ENCODE assay signal across 18 mouse cellular contexts in the genomic region with DNA sequence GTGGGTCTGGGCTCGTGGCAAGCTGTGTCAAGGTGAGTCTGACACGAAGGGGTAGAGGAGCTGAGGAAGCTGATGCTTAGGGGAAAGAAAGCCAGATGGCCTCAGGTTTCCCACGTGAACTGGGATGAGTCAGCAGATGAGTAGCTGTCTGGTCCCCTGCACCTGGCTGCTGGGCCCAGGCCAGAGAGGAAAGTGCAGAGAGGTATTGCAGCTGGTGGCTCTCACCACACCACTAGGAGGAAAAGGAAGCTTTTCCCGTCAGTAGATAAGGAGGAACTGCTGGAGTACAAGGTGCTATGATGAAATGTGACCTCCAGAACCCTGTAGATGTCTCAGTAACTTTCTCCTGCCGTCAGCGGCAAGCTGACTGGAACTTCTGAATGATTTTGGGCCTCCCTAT. TPM values are rescaled to one million over a fixed set of nuclear protein-coding genes. Genes with fewer than 3 reads are reported as not detected.
A peak's percentile ranks its signal among the peaks of the same experiment; 100 is the strongest.
DNase-seq lines count a peak whose midpoint lies in the region; ATAC-seq and TF ChIP-seq lines count a peak whose summit lies in the region.
"Had no signal": no experiment of that assay in that cellular context is flagged by ENCODE, and none has a peak within 500 bp of the region (broad histone marks: within the 10 kb centered on the region; RNA-seq: fewer than 3 reads in every experiment).

No protein-coding gene starts in this region.

- H3K4me1 ChIP-seq in liver, postnatal 0 days (ENCODE audit: insufficient read depth) = no peaks in the 10 kb centered on the region
- peaks cover 33% of the 10 kb centered on the region for H3K4me1 ChIP-seq in G1E (ENCODE audit: insufficient read depth, low read depth, low read length)
- H3K4me1 ChIP-seq: hindbrain, embryonic 12.5 days; kidney, embryonic 15.5 days; neural tube, embryonic 13.5 days had no signal

- DNase-seq in liver, postnatal 0 days = no peak
- no peak for DNase-seq in liver
- DNase-seq in G1E (ENCODE audit: low spot score) = no peak
- no peak for DNase-seq in yolk sac, embryonic 10.5 days (ENCODE audit: low spot score)
- DNase-seq in cerebellum, adult 9-11 months = no peak
- DNase-seq: adrenal gland, postnatal 25 days; gastrocnemius, adult 2 months; lung, postnatal 10 days had no signal

- H3K36me3 ChIP-seq in liver, postnatal 0 days (replicated peaks; ENCODE audit: insufficient read depth, low read length) = no peaks in the 10 kb centered on the region
- no peaks in the 10 kb centered on the region for H3K36me3 ChIP-seq in G1E (replicated peaks)
- H3K36me3 ChIP-seq: hindbrain, embryonic 12.5 days; kidney, embryonic 15.5 days; midbrain, embryonic 10.5 days; neural tube, embryonic 13.5 days had no signal

- H3K9me3 ChIP-seq in liver, postnatal 0 days (ENCODE audit: low read length) = no peaks in the 10 kb centered on the region
- no peaks in the 10 kb centered on the region for H3K9me3 ChIP-seq in G1E (replicated peaks)
- H3K9me3 ChIP-seq: hindbrain, embryonic 12.5 days; kidney, embryonic 15.5 days; midbrain, embryonic 10.5 days; neural tube, embryonic 13.5 days had no signal

- H3K27ac ChIP-seq in liver, postnatal 0 days (ENCODE audit: low read depth) = peak overlapping the region; percentile 34; the same call in 1 of the 2 replicates
- H3K27ac ChIP-seq: gastrocnemius, adult 2 months; hindbrain, embryonic 12.5 days; kidney, embryonic 15.5 days; liver, embryonic 14.5 days; midbrain, embryonic 10.5 days; neural tube, embryonic 13.5 days had no signal

- peak; percentile 41; the same call in 1 of the 2 replicates for ATAC-seq in liver, postnatal 0 days
- ATAC-seq in G1E (ENCODE audit: extremely low read depth, insufficient number of reproducible peaks, low FRiP score, poor library complexity, severe bottlenecking) = peak; percentile 34
- ATAC-seq in granulocyte monocyte progenitor cell, adult 5-6 weeks (replicated peaks; ENCODE audit: poor library complexity, severe bottlenecking) = peak; percentile 85
- ATAC-seq in neutrophil, adult 5-6 weeks (ENCODE audit: extremely low read depth, insufficient number of reproducible peaks, low FRiP score, poor library complexity, severe bottlenecking) = peak; percentile 86
- ATAC-seq: CD4-positive, CD25-positive, alpha-beta regulatory T cell, adult 4 months; inflammation-experienced regulatory T-cells, adult 6 months had no signal

- no peak overlapping the region for H3K4me2 ChIP-seq in liver, postnatal 0 days (ENCODE audit: low read depth, low read length)
- H3K4me2 ChIP-seq: hindbrain, embryonic 12.5 days; kidney, embryonic 15.5 days; neural tube, embryonic 13.5 days had no signal

- H3K27me3 ChIP-seq in liver, postnatal 0 days (ENCODE audit: insufficient read depth, low read length) = no peaks in the 10 kb centered on the region
- H3K27me3 ChIP-seq in G1E (ENCODE audit: insufficient read depth, low read length) = no peaks in the 10 kb centered on the region
- H3K27me3 ChIP-seq: hindbrain, embryonic 12.5 days; kidney, embryonic 15.5 days; neural tube, embryonic 13.5 days had no signal

- 26% methylated on average over 6 of the region's 6 CpGs for WGBS in liver, postnatal 0 days (ENCODE audit: insufficient replicate concordance)

- TF ChIP-seq EP300 in liver, postnatal 0 days (IDR thresholded peaks at IDR 0.05; ENCODE audit: low read depth) = no peak

- H3K4me3 ChIP-seq in liver, postnatal 0 days (ENCODE audit: low read depth, low read length) = no peak overlapping the region
- no peak overlapping the region; the same call in 1 of the 2 replicates for H3K4me3 ChIP-seq in G1E (ENCODE audit: low read depth, low read length)
- H3K4me3 ChIP-seq: erythroblast, embryonic 14.5 days; gastrocnemius, adult 2 months; hindbrain, embryonic 12.5 days; kidney, embryonic 15.5 days; midbrain, embryonic 10.5 days; neural tube, embryonic 13.5 days had no signal

- no peak overlapping the region for H3K9ac ChIP-seq in liver, postnatal 0 days (replicated peaks)
- H3K9ac ChIP-seq: hindbrain, embryonic 12.5 days; kidney, embryonic 15.5 days; liver, embryonic 14.5 days; neural tube, embryonic 13.5 days had no signal

- 0 out of 2 replicates have a peak, but pooled peaks have one; percentile 11 for TF ChIP-seq CTCF in liver, postnatal 0 days (IDR thresholded peaks at IDR 0.05; ENCODE audit: low read depth)
- no peak for TF ChIP-seq CTCF in G1E (IDR thresholded peaks at IDR 0.05; ENCODE audit: low read depth, low read length)

RNA-seq across cellular contexts. Expression of a gene that starts 42.5 kb away (rescaled TPM):
- polyA plus RNA-seq in liver, postnatal 0 days (2015; fragmentation: Nextera tagmentation; extraction: Ambion mirVana) = 1.3 TPM in 2 replicates
- 56.0 and 82.2 TPM in 2 replicates for total RNA-seq in G1E (2014; fragmentation: Nextera tagmentation)
- 11.2 and 12.2 TPM in 2 replicates for total RNA-seq in G1E (2017)
- 0.18 and 0.26 TPM in 2 replicates for polyA plus RNA-seq in G1E (2012)
- not detected in 2 replicates for total RNA-seq in granulocyte monocyte progenitor cell, adult 5-6 weeks (2014; fragmentation: Nextera tagmentation)
- 0.52 and 4.5 TPM in 2 replicates for total RNA-seq in granulocyte monocyte progenitor cell, adult 5-6 weeks (2017)
- 7,111 and 7,665 TPM in 2 replicates for total RNA-seq in neutrophil, adult 5-6 weeks (2017)
- total RNA-seq: adrenal gland, postnatal 25 days; gastrocnemius, adult 2 months had no signal
- polyA plus RNA-seq: erythroblast, embryonic 14.5 days; hindbrain, embryonic 12.5 days; kidney, embryonic 15.5 days; midbrain, embryonic 10.5 days had no signal

Comparison
In these comparisons a context has a peak if more than half of its experiments do, and no peak if none do; other contexts are left out.
1. ATAC-seq: peak in every context shown above with its lines; median percentile 86 in neutrophil, adult 5-6 weeks; 85 in granulocyte monocyte progenitor cell, adult 5-6 weeks; 41 in liver, postnatal 0 days; 34 in G1E.
2. RNA of a gene that starts 42.5 kb away (total RNA-seq): 7,111 to 7,665 TPM in neutrophil, adult 5-6 weeks; 11.2 to 82.2 TPM in G1E and 0.52 to 4.5 TPM in granulocyte monocyte progenitor cell, adult 5-6 weeks; every median in the first group is over 10 times any median in the second.